Mouse (Mus musculus) ES-E14 (cell line): ENCODE data around the gene Cfap77. TPM values are rescaled to one million over a fixed set of nuclear protein-coding genes. Genes with fewer than 3 reads are reported as not detected.

Source experiments
- DNase-seq: peaks from one replicate; pipeline ENCODE4 v3.0.0-alpha.2; 2013; ENCODE audit warnings: low read depth, low spot score
- H3K27ac ChIP-seq: 2 replicates; pipeline ENCODE4 v1.5.1; 2012; ENCODE audit warnings: low read depth, mild to moderate bottlenecking, low read length, moderate library complexity, mixed read lengths; ENCODE audit not compliant: poor library complexity, insufficient read depth, severe bottlenecking
- H3K36me3 ChIP-seq: 2 replicates; pipeline ENCODE4 v1.6.1; 2012; ENCODE audit warnings: mild to moderate bottlenecking, low read length, moderate library complexity, mixed read lengths; ENCODE audit not compliant: control insufficient read depth, poor library complexity, insufficient read depth, severe bottlenecking
- H3K4me1 ChIP-seq, 2 experiments: fragments of 150-350 bp in 1 of 2; sonication (generic) in 1 of 2; 2 replicates each; pipeline ENCODE4 v1.6.1; 2012; ENCODE audit warnings: low read length in 2 of 2, mild to moderate bottlenecking in 1 of 2, mixed read lengths in 1 of 2; ENCODE audit not compliant: control insufficient read depth in 2 of 2, insufficient read depth in 2 of 2, poor library complexity in 1 of 2
- H3K4me3 ChIP-seq, 2 experiments: fragments of 150-350 bp in 1 of 2; sonication (generic) in 1 of 2; 2 replicates each; pipeline ENCODE4 v1.5.1; 2012; ENCODE audit warnings: low read length in 2 of 2, low read depth in 1 of 2, mild to moderate bottlenecking in 1 of 2, mixed read lengths in 1 of 2; ENCODE audit not compliant: insufficient read depth in 1 of 2, poor library complexity in 1 of 2, severe bottlenecking in 1 of 2
- H3K9ac ChIP-seq: 2 replicates; pipeline ENCODE4 v1.6.1; 2012; ENCODE audit warnings: low read depth, mild to moderate bottlenecking, low read length, mixed read lengths; ENCODE audit not compliant: poor library complexity, insufficient read depth, severe bottlenecking
- H3K9me3 ChIP-seq: fragments of 150-350 bp; sonication (generic); 2 replicates; pipeline ENCODE4 v1.6.1; 2012; ENCODE audit warnings: low read depth, mild to moderate bottlenecking, low read length; ENCODE audit not compliant: control insufficient read depth, insufficient read depth
- CHD2 ChIP-seq: IDR thresholded peaks from 2 replicates; pipeline ENCODE4 v1.6.1; 2014; ENCODE audit warnings: mild to moderate bottlenecking, low read depth, low read length, inconsistent platforms
- HCFC1 ChIP-seq: IDR thresholded peaks from 2 replicates; pipeline ENCODE4 v1.6.1; 2012; ENCODE audit warnings: low read length, inconsistent platforms, borderline replicate concordance; ENCODE audit not compliant: insufficient read depth
- MAFK ChIP-seq: IDR thresholded peaks from 2 replicates; pipeline ENCODE4 v1.6.1; 2014; ENCODE audit warnings: mild to moderate bottlenecking, low read depth, low read length, inconsistent platforms; ENCODE audit not compliant: insufficient read depth
- ZC3H11A ChIP-seq: IDR thresholded peaks from 2 replicates; pipeline ENCODE4 v1.6.1; 2012; ENCODE audit warnings: low read depth, mild to moderate bottlenecking, inconsistent platforms, low read length, borderline replicate concordance
- ZNF384 ChIP-seq: IDR thresholded peaks from 2 replicates; pipeline ENCODE4 v1.6.1; 2012; ENCODE audit warnings: low read depth, low read length, inconsistent platforms
- in situ Hi-C, 2 experiments: fragments of 600-800 bp; cut with MboI; formaldehyde crosslinking; loops; one replicate each; pipeline ENCODE4 v1.15.1; 2025; ENCODE audit warnings: low sequenced_read_pairs in 2 of 2, inconsistent platforms in 1 of 2; ENCODE audit not compliant: unreplicated experiment in 2 of 2
- total RNA-seq: library from RNA; depleted of rRNA; stranded (reverse); fragments of 300-350 nt; gene quantifications from 2 replicates; pipeline ENCODE4 v1.2.3, GENCODE M21; 2012

The Cfap77 gene
- total RNA-seq, 1 experiment: 1.0 TPM

- in situ Hi-C loops: no loop called here
- H3K36me3 ChIP-seq: no peaks in the 10 kb centered on the region
Observed at GRCm38 (mm10) chr2:29012523-29012922, 42.3 kb downstream of the Cfap77 start.

GRCm38 (mm10) chr2:29007656-29008055 lies 47.2 kb downstream of the Cfap77 start:
- H3K36me3 ChIP-seq: no peaks in the 10 kb centered on the region
- H3K27ac ChIP-seq: no peak overlapping the region
- in situ Hi-C loops: no loop called here
- DNase-seq: no peak
- no peak overlapping the region for H3K9ac ChIP-seq
- no peak overlapping the region for H3K4me3 ChIP-seq
- TF ChIP-seq ZNF384 (no peak), HCFC1 (no peak), MAFK (no peak), CHD2 (no peak), ZC3H11A (no peak)
- no peaks in the 10 kb centered on the region for H3K9me3 ChIP-seq
- H3K4me1 ChIP-seq: no peaks in the 10 kb centered on the region

More at GRCm38 (mm10) chr2:29012523-29012922, 42.3 kb downstream of the Cfap77 start:
- Histone ChIP-seq H3K4me1 (no peaks in the 10 kb centered on the region), H3K4me3 (no peak overlapping the region), H3K27ac (no peak overlapping the region), H3K9me3 (no peaks in the 10 kb centered on the region), H3K9ac (no peak overlapping the region)
- DNase-seq: no peak
- TF ChIP-seq ZC3H11A (no peak), HCFC1 (no peak), MAFK (no peak), CHD2 (no peak), ZNF384 (no peak)

- TF ChIP-seq HCFC1 (no peak), CHD2 (no peak)
- H3K4me3 ChIP-seq: no peak overlapping the region
- in situ Hi-C loops: no loop called here
Observed at GRCm38 (mm10) chr2:29006455-29007034, 48.3 kb downstream of the Cfap77 start.

DNA sequence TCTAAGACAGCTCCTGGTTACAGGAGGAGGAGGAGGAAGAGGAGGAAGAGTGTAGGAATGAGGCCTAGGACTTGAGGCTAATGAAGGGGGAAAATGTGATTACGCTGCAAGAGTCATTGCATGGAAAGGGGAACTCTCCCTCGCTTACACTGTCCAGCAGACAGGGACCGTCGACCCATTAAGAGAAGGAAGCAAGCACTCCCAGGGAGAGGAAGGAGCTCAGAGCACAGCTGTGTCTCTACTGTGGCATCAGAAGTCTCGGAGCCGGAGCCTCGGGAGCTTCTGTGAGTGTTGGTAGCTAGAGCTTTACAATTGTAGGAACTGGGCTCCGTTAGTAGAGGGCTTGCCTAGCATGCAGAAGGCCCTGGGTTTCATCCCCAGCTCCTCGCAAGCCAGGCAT lies 50.8 kb downstream of the Cfap77 start:
- Histone ChIP-seq H3K4me3 (no peak overlapping the region), H3K4me1 (no peaks in the 10 kb centered on the region), H3K27ac (no peak overlapping the region), H3K9ac (no peak overlapping the region), H3K9me3 (no peaks in the 10 kb centered on the region), H3K36me3 (no peaks in the 10 kb centered on the region)
- DNase-seq: no peak
- in situ Hi-C loops: no loop called here
- TF ChIP-seq MAFK: no peak
- no peak for TF ChIP-seq ZC3H11A

More at GRCm38 (mm10) chr2:29006455-29007034, 48.3 kb downstream of the Cfap77 start:
- no peaks in the 10 kb centered on the region for H3K9me3 ChIP-seq
- no peak overlapping the region for H3K9ac ChIP-seq
- no peaks in the 10 kb centered on the region for H3K4me1 ChIP-seq
- H3K27ac ChIP-seq: no peak overlapping the region
- no peak for DNase-seq
- no peaks in the 10 kb centered on the region for H3K36me3 ChIP-seq

- Histone ChIP-seq H3K27ac (no peak overlapping the region), H3K9ac (no peak overlapping the region), H3K36me3 (no peaks in the 10 kb centered on the region), H3K4me3 (no peak overlapping the region), H3K9me3 (no peaks in the 10 kb centered on the region), H3K4me1 (no peaks in the 10 kb centered on the region)
- TF ChIP-seq CHD2 (no peak), ZNF384 (no peak), ZC3H11A (no peak), HCFC1 (no peak), MAFK (no peak)
- DNase-seq: no peak
- in situ Hi-C loops: no loop called here
Observed at GRCm38 (mm10) chr2:28998246-28998645, 56.6 kb downstream of the Cfap77 start.
